Mouse (Mus musculus) ovary, postnatal 14 days (tissue): Measurements from ENCODE around the gene Slc30a10.

Experiments
- DNase-seq: peaks from one replicate; pipeline ENCODE4 v3.0.0; 2022; ENCODE audit warnings: low spot score

Gene Slc30a10

DNA sequence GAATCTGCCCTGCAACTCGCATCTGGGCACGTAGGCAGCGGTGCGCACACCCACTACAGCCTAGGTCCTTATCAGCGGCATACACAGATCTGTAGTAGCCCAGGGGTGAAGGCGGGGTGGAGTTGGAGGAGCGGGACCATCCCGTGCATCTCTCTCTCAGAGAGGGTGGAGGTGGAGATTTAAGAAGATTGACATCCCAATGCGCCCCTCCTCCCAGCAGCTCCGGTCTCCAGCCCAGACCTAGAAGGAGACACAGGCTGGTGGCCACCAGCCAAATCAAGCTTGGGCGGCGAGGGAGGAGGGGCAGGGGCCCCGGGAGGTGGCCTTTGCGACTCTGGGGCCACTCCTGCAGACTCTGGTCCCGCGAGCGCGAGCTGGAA, at the start of gene Slc30a10:
Gene Slc30a10 (plus strand): TSS at position 274 of the 380 bp plus-strand sequence.
- DNase-seq = no peak

DNA sequence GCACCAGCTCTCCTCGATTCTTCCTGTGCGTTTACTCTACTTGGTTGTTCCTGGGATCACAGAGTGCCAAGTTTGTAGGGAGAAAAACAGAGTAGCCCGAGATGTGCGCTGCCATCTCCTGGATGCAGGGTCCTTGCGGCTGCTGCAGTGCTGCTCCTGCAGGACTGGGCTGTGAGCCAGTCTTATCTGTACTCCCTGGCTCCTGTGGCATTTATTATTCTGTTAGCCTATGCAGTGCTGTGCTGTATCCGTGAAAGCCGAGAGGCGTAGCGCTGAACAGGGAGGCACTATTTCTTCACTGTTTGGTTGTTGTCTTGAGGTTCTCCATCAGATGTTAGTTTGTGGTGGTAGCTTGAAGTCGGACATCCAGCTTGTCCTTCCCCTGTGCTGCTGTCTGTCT, 48.7 kb upstream of the Slc30a10 start:
- DNase-seq = no peak

DNA sequence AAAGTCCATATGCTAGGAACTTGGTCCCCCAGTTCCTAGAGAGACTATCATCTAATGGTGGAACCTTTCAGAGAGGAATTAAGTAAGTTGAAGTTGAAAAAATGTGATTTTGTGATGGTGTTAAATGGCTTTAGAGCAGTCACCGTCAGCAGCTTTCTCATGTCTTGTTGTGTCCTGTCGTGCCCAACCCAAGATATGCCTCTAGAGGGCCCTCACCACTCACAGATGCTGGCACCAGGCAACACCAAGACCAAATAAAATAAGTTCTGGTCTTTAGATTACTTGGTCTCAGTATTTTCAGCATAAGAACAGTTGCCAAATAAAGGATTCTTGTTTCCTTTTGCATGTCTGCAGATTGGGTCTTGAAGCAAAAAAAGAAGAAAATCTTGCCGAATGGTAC, 44.8 kb upstream of the Slc30a10 start:
- no peak for DNase-seq

DNA sequence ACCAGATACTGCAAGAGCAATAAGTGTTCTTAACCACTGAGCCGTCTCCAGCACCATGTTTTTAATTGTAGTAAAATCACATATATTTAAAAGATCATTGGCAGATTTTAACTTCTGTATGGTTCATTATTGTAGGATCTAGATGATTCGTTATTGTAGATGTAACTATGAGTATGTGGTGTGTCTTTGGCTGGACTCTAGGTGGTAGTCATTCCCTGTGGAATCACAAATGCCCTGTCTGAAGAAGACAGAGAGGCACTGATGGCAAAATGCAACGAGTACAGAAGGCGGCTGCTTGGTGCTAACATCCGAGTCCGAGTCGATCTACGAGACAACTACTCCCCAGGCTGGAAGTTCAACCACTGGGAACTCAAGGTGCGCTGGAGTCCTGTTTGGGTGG, 36.6 kb upstream of the Slc30a10 start:
- no peak for DNase-seq

DNA sequence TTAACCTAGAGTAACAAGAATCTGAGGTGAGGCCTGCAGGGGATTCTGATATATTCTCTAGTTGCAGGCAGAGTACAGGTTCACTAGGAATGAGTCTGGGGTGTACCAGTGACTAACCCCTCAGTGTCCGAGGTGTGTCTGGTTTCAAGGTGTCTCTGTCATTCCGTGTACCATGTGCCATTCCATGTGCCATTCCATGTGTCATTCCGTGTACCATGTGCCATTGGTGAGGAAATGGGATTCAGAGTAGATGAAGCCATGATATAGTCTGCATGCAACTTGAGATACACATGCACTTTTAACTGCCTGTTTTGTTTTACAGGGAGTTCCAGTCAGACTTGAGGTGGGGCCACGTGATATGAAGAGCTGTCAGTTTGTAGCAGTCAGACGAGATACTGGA, 34.8 kb upstream of the Slc30a10 start:
- DNase-seq = no peak

DNA sequence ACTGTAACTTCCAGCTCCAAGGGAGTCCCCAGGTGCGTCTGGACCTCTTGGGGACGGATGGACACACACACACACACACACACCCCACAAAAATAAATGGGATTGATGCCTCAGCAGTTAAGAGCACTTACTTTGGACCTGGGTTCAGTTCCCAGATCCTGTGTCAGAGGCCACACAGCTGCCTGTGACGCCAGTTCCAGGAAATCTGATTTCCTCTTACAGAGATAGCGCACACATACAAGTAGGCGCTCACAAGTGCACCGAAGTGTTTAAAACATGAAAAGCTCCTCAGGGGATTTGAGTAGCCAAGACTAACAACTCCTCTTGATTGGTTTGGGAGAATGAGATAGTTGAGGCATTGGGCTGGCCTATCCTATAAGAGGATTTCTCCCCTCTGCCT, 33.9 kb upstream of the Slc30a10 start:
- no peak for DNase-seq

DNA sequence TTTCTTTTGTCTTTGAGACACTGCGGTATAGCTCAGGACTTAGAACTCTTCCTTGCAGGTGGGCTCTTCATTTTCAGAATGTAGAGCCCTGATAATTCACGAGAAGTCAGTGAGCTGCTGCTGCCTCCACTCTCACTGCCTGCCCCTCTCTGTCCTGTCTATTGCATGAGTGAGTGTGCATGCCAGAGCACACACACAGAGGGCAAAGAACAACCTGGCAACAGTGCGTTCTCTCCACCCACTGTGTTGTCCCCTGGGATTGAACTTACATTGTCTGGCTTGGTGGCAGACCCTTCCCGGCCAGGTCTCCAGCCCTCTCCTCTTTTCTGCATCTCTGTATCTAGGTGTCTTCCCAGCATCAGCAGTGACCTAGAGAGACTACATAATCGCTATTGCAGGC, 28.1 kb upstream of the Slc30a10 start:
- no peak for DNase-seq

DNA sequence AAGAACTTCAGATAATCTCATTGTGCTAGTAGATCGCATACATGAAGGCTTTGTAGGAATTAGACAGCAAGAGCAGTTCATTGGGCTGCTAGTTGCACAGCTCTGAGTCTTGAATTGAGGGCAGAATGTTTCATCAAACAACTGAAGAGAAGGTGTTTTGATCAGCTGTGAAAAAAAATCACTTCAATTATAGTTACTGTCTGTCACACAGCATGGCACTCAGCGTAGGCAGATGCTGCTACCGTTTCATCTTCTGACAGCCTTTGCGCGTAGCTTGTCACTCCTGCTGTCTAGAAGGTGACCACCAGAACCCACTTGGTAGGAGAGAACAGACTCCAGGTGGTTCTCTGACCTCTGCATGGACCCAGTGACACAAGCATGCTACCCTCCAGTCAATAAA, 24.2 kb upstream of the Slc30a10 start:
- no peak for DNase-seq

DNA sequence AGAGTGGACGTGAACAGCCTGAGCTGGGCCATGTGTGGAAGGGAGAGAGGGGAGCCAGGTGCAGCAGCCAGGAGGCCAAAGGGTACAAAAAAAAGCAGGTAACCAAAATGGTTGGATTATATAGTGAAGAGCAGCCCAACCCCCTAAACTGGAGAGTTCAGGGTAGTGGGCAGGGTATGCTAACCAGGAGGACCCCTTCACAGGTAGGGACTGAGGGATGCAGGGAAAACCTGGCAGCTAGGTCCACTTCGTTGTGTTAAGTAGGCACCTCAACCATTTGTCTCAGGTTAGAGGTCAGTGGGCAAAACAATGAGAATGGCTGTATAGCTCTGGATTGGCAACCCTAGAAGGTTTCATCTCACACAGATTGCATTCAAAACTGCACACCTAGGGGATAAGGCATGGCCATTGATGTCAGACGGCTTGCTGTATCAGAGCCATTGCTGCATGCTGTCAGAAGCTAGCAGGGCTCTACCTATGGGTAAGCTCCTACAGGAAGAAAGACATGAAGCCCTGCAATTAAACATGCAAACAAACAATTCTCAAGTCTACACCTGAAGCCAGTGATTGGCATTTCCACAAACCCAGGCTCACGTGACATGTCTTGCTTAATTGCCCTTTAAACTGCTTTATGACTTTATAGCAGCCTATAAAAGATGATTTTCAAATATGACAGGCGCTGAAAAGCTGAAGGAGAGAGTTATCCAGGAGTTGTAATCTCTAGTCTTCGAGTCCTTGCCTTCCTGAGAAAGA, 23.2 kb upstream of the Slc30a10 start:
- no peak for DNase-seq

DNA sequence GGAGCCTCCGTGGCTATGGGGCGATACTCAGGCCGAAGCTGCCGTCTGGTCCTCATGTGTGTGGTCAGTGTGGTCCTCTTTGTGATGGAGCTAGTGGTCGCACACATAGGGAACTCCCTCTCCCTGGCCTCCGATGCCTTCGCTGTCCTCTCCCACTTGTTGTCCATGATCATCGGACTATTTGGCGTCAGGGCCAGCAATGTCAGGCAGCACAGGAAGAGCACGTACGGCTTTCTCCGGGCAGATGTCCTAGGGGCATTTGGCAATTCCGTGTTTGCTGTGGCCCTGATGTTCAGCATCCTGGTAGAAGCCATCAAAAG, 22.7 kb upstream of the Slc30a10 start:
- DNase-seq = no peak

DNA sequence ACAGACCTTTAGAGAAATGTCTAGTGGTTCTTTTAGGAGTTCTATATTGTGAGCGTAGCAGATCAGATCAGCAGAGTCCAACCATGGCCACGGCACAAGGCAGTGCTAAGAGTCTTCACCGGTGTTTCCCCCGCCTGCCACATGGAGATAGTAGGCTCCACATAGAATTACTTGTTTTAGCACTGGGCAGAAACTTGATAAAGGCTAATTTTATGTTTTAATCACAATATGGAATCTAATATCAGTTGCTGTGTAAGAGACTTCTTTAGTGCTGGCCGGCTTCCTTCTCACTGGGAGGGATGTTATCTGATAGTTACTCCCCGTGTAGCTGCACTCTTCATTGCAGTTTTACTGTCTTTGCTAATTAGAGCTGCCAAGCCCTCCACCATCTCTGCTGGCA, 21.5 kb upstream of the Slc30a10 start:
- no peak for DNase-seq

DNA sequence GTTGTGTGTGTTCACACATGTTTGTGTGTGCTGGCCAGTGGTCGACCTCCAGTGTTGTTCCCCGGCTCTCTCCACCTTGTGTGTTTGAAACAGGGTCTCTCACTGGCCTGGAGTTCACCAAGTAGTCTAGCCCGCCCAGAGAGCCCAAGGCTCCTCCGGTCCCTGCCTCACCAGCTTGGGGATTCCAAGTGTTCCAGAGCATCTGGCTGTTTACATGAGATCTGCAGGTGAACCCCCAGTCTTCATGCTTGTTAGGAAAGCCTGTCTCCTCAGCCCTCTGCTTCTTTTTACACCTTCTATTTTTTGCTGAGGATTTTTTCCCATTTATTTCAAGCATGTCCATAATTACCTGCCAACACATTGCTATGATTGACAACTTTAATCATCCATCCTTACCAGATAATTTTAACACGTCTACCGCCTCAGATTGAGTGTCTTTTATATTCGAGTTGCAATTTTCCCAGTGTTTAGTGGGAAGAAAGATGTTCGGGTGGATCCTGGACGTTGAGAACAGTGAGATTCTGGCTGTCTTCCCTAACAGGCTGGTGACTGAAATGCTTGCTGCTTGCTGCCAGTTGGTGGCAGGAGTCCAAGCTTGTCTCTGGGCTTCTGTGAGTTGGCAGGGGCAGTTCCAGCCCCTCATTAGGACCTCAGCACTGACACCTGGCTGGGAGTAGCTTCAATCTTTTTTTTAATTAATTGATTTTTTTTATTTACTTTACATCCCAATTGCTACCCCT, 15.6 kb upstream of the Slc30a10 start:
- no peak for DNase-seq

DNA sequence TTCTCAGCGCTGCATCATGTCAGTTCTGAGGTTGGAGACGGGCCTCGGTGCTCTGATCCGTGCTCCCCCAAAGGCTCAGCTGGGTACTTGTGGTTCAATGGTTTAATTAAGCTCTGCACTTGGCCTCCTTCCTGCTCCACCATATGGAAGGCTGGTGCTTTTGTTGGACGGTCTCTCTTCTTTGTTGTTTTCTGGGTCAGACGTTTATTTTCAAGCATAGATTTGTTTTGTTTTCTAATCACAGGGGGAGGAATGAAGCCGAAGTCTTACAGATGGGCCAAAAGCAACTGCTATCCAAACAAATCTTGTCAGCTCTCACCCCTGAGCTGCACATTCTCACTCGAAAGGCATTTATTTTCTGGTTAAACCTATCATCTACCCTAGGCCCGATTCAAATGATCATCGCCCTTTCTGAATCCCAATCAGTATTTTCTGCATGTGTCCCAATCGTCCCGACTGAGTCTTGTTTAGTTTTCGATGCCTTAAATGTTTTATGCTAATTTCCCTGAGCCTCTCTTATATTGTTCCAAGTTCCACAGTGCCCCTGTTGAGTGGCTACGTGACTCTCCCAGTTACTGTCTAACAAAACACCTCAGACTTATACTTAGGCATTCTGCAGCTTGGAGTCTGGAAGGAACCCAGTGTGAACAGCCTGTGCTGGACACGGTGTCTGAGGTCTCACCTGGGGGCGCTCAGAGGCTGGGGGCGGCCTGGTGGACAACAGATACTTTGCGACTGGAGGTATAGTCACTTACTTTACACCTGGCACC, 12.8 kb upstream of the Slc30a10 start:
- DNase-seq = no peak

DNA sequence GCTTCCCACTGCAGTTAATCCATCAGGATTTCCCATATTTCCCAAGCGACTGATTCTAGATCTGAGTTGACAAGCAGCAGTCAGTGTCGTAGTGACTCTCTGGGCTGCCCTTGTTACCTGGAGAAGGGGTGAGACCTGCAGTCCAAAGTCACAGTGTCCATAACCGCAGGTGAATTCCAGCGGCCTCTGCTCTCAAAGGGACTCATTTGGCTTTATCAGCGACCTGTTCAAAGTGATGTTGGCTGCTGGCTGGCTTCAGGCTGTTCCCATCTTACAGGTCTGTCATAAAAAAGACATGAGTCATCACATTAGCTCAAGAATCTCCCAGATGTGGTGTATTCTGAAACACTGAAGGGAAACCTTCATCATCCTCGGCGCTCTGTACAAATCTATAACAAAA, 5.7 kb upstream of the Slc30a10 start:
- DNase-seq = no peak

DNA sequence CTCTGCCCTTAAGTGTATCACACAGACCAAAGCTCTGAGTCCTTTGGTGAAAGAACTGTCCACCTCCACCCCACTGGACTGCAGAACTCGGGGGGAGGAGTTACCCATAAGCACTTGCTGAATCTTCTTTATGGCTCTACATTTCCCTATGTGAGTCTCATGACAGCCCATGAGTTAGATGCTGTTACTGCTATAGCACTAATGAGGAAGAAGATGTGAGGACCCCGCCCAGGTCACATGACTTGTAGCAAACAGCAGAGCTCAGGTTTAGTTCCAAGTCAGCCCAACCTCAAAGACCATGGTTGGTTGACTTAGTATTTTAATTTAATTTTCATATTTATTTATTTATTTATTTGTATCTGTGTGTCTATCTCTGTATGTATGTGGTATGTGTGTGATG, 4.9 kb upstream of the Slc30a10 start:
- no peak for DNase-seq

DNA sequence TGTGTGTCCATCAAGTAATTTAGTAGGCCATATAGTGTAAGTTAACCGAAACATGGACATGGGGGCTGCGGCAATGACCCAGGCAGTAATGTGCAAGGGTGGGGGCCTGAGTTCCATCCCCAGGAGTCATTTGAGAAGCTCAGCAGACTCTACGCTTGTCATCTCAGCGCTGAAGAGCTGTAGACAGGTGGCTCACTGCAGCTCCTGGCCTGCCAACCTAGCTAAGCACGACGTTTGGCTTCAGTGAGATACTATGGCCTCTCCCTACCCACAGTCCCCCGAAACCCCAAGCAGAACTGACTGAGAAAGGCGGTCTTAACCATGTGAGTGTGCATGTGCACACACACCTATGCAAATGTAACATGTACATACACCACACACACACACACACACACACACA, 3.6 kb upstream of the Slc30a10 start:
- DNase-seq = no peak

DNA sequence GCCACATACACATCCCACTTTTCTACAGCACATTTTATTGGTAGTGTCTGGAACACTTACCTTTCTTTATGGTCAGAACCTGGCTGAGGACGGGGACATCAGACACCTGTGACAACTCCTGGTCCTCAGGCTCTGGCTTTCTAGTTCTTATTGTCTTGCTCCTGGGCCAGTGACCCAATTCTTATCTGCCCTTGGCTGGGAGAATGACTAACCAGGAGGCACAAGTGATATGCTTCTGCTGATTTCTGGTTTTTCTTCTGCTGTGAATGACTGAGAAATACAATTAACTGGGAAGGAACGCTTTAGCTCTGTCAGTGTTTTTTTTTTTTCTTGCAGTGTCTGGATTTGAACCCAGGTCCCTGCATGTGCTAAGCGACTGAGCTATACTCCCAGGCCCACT, 3.2 kb upstream of the Slc30a10 start:
- DNase-seq = no peak

DNA sequence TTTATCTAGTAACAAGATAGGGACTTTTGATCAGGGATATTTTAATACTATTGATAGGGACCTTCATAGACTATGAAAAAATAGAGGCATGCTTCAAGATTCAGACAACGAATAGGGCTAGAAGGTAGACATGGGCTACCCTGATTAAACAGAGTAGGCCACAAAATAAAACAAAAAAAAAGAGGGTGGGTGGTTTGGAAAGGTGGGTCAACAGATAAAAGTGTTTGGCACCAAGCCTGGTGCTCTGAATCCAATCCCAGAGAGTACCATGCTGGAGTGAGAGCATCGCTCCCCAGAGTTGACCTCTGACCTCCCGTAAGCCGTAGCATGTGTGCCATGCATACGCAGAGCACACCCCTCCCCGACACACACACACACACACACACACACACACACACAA, 2.2 kb upstream of the Slc30a10 start:
- DNase-seq = no peak

DNA sequence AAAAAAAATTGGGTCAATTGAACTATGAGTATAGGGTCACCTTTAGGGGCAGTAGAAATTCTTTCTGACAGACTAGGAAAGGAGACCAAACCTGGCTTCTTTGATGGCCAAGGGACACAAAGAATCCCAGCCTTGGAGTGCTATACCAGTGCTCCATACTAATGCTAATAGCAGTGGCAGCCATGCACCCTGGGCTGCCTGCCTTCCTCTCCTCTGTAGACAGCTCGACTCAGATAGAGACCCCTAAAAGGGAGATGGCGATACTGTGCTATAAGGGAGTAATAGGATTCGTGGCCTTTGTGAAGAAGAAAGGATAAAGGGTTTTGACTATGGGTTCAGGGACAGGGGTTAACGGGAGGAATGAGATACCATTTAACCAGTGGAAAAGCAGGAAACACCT, 504 bp upstream of the Slc30a10 start:
- DNase-seq = no peak

DNA sequence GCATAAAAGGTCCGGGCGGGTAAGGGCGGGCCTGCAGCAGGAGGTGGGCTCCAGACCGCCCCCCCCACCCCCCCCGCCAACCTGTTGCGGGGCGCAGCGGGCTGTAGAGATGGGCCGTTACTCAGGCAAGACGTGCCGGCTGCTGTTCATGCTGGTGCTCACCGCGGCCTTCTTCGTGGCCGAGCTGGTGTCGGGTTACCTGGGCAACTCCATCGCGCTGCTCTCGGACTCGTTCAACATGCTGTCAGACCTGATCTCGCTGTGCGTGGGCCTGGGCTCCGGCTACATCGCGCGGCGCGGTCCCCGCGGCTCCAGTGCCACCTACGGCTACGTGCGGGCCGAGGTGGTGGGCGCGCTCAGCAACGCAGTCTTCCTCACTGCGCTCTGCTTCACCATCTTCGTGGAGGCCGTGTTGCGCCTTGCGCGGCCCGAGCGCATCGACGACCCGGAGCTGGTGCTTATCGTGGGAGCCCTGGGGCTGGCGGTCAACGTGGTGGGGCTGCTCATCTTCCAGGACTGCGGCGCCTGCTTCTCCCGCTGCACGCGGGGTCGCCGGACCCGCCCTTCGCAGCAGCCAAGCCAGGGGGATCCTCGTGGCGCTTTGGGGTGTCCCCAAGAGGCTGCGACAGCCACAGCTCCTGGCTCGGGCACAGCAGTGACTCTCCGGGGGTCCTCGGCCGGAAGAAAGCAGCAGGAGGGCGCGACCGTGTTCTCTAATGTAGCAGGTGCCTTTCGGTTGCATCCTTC, 480 bp downstream of the Slc30a10 start:
- no peak for DNase-seq

DNA sequence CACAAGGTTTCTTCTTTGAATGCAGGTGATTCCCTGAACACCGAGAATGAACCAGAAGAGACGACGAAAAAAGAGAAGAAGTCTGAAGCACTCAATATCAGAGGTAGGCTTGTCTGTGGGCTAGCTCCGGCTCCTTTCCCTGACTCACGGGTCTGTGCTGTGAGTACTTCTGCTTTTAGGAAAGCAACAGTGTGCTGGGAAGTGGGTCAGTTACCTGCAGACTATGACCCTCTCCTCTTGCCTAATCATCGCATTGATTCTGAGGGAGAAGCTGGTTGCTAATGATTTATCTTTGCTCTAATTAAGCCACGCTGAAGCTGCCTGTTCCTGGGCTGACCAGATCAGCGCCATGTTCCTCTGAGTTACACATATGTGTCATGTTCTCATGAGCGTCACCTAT, 1.7 kb downstream of the Slc30a10 start:
- DNase-seq = no peak

DNA sequence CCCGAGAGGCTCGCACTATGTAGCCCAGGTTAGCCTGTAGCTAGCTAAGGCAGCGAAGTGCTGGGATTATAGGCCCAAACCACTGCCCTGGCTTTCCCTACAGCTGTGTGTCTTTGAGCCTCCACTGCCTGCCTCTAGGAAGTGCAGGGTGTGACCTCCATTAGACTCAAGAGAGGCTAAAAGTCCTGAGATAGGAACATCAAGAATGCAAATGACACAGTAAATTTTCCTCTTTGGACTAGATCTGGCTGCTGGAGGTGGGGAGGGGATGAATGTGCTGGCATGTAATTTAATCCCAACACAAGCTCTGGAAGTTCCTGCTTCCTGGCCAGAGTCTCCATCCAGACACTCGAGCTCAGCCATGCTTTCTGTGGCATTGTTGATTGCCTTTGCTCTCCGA, 5.4 kb downstream of the Slc30a10 start:
- no peak for DNase-seq

DNA sequence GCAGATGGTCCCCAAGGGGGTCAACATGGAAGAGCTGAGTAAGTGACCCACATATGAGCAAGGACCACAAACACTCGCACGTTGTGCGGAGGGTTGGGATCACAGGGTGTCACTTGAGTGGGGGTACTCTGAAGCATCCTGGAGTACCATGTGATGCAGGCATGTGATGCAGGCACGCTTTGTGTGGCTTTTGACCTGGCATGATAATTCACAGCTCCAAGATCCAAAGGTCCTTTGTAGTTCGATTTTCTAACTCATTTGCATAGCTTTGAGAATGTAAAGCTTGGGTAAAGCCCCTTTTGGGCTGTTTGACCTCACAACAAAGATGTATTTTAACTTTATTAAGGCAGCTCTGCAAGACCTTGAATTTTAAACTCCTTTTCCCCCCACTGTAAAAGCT, 8.2 kb downstream of the Slc30a10 start:
- no peak for DNase-seq
